Mouse (Mus musculus) heart, postnatal 0 days (tissue): ENCODE results near the gene Lrrc8a. TPM values are rescaled to one million over a fixed set of nuclear protein-coding genes. Genes with fewer than 3 reads are reported as not detected.

ENCODE experiments used
- ATAC-seq: fragments of 200-750 bp; cut with Nextera tagmentation; 2 replicates; pipeline ENCODE4 v1.8.0; 2017; ENCODE audit warnings: low read depth, moderate number of reproducible peaks, moderate library complexity; ENCODE audit not compliant: insufficient read depth
- DNase-seq: peaks from one replicate; pipeline ENCODE4 v3.0.0-alpha.2; 2016; ENCODE audit warnings: low spot score
- H3K27ac ChIP-seq: fragments of 300-500 bp; sonication (generic); 2 replicates; pipeline ENCODE4 v1.5.1; 2014; ENCODE audit warnings: low read depth, mild to moderate bottlenecking
- H3K27me3 ChIP-seq: fragments of 300-500 bp; sonication (generic); 2 replicates; pipeline ENCODE4 v1.6.1; 2014; ENCODE audit warnings: low read length, mixed read lengths; ENCODE audit not compliant: control insufficient read depth, insufficient read depth
- H3K36me3 ChIP-seq: fragments of 300-500 bp; sonication (generic); replicated peaks from 2 replicates; pipeline ENCODE4 v1.6.1; 2014; ENCODE audit warnings: low read length, mixed read lengths; ENCODE audit not compliant: control insufficient read depth, insufficient read depth
- H3K4me1 ChIP-seq: fragments of 300-500 bp; sonication (generic); 2 replicates; pipeline ENCODE4 v1.6.1; 2014; ENCODE audit warnings: antibody characterized with exemption; ENCODE audit not compliant: control insufficient read depth, insufficient read depth
- H3K4me2 ChIP-seq: fragments of 300-500 bp; sonication (generic); 2 replicates; pipeline ENCODE4 v1.6.1; 2014; ENCODE audit warnings: low read depth, mild to moderate bottlenecking, low read length, moderate library complexity
- H3K4me3 ChIP-seq: fragments of 300-500 bp; sonication (generic); 2 replicates; pipeline ENCODE4 v1.5.1; 2014; ENCODE audit warnings: low read depth, low read length
- H3K9ac ChIP-seq: fragments of 300-500 bp; sonication (generic); replicated peaks from 2 replicates; pipeline ENCODE4 v1.6.1; 2014; ENCODE audit warnings: low read depth, low read length, mixed read lengths
- H3K9me3 ChIP-seq: fragments of 300-500 bp; sonication (generic); replicated peaks from 2 replicates; pipeline ENCODE4 v1.6.1; 2016; ENCODE audit warnings: low read length; ENCODE audit not compliant: control insufficient read depth
- CTCF ChIP-seq: IDR thresholded peaks from 2 replicates; pipeline ENCODE4 v1.5.1; 2016; ENCODE audit warnings: antibody characterized with exemption, control low read depth, low read depth
- EP300 ChIP-seq: IDR thresholded peaks from 2 replicates; pipeline ENCODE4 v1.6.1; 2016; ENCODE audit warnings: antibody characterized with exemption, low read depth
- WGBS: fragments of 180-500 bp; shearing (Covaris S2); extraction: QIAGEN DNeasy Blood & Tissue Kit; methylation state at CpG from one replicate; pipeline ENCODE4 v1.1.7; 2014; 5-methylcytosine and 5-hydroxymethylcytosine counted together
- polyA plus RNA-seq: library from polyadenylated mRNA; unstranded; fragments of >200 nt; fragmentation: Nextera tagmentation; extraction: Ambion mirVana; gene quantifications from 2 replicates; pipeline ENCODE4 v1.2.1, GENCODE M21; 2015
- total RNA-seq: library from RNA; depleted of rRNA; stranded (reverse); fragments of >200 nt; gene quantifications from 2 replicates; pipeline ENCODE4 v1.2.3, GENCODE M21; 2014; ENCODE audit warnings: low replicate concordance

Lrrc8a gene
- total and polyA plus RNA-seq, 2 experiments from 2014 or later, result 43.5 to 50.8 TPM

DNA sequence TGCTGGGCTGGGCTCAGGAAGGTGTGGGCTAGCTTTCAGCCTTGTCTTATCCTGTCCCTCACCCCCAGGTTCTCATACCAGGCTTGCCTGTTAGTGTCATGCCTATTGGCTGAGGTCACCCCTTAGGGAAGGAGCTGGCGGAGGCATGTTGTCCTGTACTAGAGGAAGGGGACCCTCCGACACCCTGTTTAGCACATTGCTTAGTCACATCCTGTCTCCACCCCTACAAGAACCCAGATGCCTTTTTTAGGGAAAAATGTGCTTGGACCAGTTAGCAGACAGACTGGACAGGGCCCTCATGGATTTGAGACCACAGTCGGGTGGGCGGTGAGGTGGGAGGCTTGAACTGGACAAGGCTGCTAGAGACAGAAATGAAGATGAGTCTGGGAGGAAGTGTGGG is 21.1 kb downstream of the Lrrc8a start:
- TF ChIP-seq EP300 (peak; percentile 78; the same call in 1 of the 2 replicates), CTCF (no peak)
- Histone ChIP-seq H3K9me3 (no peaks in the 10 kb centered on the region), H3K27me3 (no peaks in the 10 kb centered on the region), H3K27ac (peak overlapping the region; percentile 88), H3K36me3 (peaks cover 69% of the 10 kb centered on the region), H3K4me1 (peaks cover 34% of the 10 kb centered on the region), H3K4me3 (no peak overlapping the region), H3K9ac (peak overlapping the region; percentile 18; the same call in 1 of the 2 replicates), H3K4me2 (no peak overlapping the region)
- DNase-seq, result peak; percentile 73
- peak; percentile 83 for ATAC-seq
- 23% methylated on average over 4 of the region's 4 CpGs for WGBS

DNA sequence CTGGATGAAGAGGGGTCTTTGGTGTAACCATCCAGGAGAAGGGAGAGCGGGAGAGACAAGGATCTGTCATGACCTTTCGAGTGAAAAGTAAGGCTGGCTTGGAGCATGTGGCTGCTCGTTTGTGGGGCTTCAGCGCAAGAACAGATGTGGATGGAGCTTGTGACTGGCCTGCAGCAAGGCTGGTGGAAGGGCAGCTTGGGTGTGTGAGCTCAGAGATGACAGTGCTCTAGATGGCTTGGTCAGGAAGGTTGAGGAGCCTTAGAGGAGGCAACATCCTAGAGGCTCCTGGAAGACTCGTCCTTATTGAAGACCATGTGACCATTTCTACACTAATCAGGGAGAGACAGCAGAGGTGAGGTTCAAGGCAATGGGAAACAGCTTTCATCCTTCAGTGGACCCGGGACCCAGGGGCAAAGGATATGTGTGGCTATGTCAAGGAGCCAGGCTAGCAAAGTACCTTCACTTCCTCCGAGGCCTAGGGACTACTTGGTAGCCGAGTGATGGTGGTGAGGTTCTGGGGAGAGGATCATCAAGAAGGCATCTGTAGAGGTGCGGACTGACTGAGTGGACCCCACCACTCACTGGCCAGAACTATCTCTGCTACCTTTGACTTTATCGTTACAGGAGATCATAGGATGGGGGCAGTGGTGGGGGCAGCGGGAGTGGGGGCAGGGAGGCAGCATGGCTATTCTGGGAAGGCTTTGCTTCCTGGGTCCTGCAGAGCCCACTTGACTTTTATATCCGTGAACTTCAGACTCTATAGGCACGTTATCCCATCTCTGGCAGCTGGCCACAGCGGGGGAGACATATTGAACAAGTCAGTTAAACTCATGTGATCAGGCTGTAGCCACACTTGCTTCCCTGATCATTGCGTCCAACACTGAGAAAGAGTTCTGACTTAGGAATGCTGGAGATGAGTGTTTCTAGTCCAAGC is 21.9 kb downstream of the Lrrc8a start:
- H3K27me3 ChIP-seq, result no peaks in the 10 kb centered on the region
- ATAC-seq (no peak), DNase-seq (no peak)
- WGBS, result 58% methylated on average over 15 of the region's 15 CpGs
- H3K36me3 ChIP-seq, result peaks cover 75% of the 10 kb centered on the region
- H3K4me3 ChIP-seq, result no peak overlapping the region
- H3K9ac ChIP-seq, result no peak overlapping the region
- H3K4me2 ChIP-seq, result no peak overlapping the region
- H3K4me1 ChIP-seq, result peaks cover 40% of the 10 kb centered on the region
- peak overlapping the region; percentile 88 for H3K27ac ChIP-seq
- H3K9me3 ChIP-seq, result no peaks in the 10 kb centered on the region
- TF ChIP-seq CTCF, result no peak
- TF ChIP-seq EP300, result no peak

DNA sequence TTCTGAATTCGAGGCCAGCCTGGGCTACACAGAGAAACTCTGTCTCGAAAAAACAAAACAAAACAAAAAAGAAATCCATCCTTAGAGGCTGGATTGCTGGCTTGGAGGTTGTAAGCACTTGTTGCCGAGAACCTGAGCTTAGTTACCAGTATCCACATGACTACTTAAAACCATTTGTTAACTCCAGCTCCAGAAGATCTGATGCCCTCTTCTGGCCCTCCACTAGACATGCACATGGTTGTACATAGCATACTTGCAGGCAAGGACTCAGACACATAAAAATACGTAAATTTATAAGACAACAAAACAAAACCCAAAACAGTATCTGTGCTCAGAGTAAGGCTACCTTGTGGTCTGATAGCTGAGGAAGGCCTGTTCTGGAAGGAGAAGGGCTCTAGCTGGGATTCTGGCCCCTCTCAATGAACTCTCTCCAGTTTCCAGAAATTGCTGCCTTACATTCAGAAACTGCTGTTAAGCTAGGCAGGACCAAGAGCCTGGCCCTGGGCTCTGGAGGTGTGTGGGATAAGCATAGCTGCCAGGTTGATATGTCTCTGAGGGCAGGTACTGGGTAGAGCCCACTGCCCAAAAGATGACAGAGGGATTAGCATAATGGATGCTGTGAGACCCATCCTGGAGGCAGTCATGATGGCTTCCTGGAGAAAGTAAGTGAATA is 23.7 kb downstream of the Lrrc8a start:
- peaks cover 58% of the 10 kb centered on the region for H3K4me1 ChIP-seq
- no peaks in the 10 kb centered on the region for H3K27me3 ChIP-seq
- WGBS, result 93% methylated on average over 4 of the region's 4 CpGs
- no peak overlapping the region for H3K9ac ChIP-seq
- no peaks in the 10 kb centered on the region for H3K9me3 ChIP-seq
- H3K4me3 ChIP-seq, result no peak overlapping the region
- H3K4me2 ChIP-seq, result no peak overlapping the region
- ATAC-seq (no peak), DNase-seq (no peak)
- H3K36me3 ChIP-seq, result peaks cover 59% of the 10 kb centered on the region
- no peak for TF ChIP-seq EP300
- TF ChIP-seq CTCF, result 0 out of 2 replicates have a peak, but pooled peaks have one; percentile 14
- H3K27ac ChIP-seq, result peak overlapping the region; percentile 13; the same call in 1 of the 2 replicates

DNA sequence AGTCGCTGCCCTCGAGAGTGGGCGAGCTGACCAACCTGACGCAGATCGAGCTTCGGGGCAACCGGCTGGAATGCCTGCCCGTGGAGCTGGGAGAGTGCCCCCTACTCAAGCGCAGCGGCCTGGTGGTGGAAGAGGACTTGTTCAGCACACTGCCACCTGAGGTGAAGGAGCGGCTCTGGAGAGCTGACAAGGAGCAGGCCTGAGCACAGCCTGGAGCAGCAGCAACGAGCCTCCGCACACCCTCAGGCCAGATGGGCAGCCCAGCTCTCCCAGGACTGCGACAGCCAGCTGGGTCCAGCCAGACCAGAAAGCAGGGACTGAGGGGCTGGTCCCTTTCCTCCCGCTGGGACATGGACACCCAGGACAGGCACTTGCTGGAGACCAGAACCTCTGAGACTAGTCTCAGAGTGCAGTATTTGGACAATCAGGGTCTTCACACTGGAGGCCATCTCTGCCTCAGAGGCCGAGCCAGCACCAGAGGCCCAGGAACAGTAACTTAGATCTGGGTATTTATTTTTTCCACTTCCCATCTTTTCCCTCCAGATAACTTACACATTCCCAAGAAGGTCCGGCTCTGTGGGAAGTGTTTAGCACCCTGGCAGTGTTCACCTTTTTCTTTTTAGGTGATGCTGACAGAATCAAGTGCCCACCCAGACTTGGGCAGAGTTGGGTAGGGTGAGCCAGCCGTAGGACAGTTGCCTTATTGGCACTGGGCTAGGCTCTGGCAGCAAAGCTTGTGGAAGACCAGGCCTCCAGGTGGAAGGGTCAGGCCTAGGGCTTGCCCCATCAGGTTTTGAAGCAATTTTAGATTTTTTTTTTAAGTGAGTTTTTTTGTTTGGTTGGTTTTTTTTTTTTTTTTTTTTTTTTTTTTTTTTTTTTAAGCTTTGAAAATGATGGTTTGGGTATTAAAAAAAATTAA is 24.7 kb downstream of the Lrrc8a start:
- no peak overlapping the region for H3K4me2 ChIP-seq
- peaks cover 67% of the 10 kb centered on the region for H3K4me1 ChIP-seq
- H3K27ac ChIP-seq, result peak overlapping the region; percentile 23; the same call in 1 of the 2 replicates
- no peak overlapping the region for H3K9ac ChIP-seq
- H3K4me3 ChIP-seq, result no peak overlapping the region
- DNase-seq (no peak), ATAC-seq (no peak)
- H3K9me3 ChIP-seq, result no peaks in the 10 kb centered on the region
- peaks cover 50% of the 10 kb centered on the region for H3K36me3 ChIP-seq
- 83% methylated on average over 18 of the region's 18 CpGs for WGBS
- no peaks in the 10 kb centered on the region for H3K27me3 ChIP-seq
- TF ChIP-seq CTCF, result no peak
- no peak for TF ChIP-seq EP300
